Mouse (Mus musculus) spleen, postnatal 14 days (tissue): Measurements from ENCODE around the gene Zfp710.
"Not testable (repeated sequence)": the region's sequence is repeated elsewhere in the genome, so short reads cannot be mapped to it uniquely, and the experiment has no call there.

Experiments
- DNase-seq, 2 experiments: peaks; one replicate each; pipeline ENCODE4 v3.0.0; 2021 to 2022; ENCODE audit warnings: low spot score in 2 of 2

The Zfp710 gene

DNA sequence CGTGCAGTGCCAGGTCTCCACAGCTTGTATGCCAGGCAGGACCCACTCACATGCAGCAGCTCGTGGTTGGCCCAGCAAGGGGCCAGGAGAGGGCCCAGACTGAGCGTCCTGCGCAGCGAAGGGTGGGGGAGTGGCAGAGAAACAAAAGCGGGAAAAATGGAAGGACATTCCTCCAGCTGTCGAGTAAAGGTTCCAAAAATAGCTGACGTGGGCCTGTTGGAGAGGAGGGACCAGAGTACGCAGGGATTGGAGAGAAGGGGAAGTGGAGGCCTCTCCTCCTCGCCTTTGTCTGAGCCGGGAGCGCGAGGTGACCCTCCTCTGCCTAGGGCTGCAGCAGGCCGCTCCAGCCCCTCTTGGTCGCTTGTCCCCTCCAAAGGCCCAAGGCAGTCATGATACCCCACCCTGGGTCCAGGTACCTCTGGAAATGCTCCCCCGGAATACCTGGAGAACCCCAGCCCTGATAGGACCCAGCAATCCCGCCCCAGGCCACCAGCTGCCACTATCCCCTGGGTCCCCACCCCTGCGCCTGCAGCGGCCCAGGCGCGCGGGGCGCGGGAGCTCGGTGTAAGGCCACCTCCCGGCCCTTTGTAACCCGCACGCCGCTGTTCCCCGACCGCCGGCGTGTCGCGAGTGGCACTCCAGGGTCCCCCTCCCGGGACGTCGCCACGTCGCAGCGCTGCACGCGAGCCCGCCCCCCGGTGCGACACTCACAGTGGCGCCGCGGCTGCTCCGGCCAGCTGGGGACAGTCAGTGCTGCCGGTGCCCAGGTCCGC lies 90.0 kb downstream of the Zfp710 start:
- peak in 1 of 2 experiments; percentile 55 for DNase-seq

DNA sequence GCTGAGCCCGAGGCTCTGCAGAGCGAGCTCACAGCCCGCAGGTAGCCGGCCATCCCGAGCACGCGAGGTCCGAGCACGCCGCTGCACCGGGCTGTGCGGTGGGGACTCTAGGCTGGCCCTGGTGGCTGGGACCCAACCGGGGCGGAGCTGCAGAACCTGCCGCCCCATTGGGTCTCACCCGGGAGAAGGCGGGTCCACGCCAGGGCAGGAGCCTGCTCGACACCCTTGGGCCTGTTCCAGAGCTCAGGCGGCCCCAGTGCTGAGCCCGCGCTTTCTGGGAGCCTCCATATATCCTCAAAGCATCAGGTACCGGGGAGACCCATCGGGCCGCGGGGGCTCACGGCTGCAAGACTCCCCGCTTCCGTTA lies 90.6 kb downstream of the Zfp710 start, which contains the start of gene Idh2:
Gene Idh2, minus strand, starts transcription at position 169 of the 367 bp plus-strand sequence.
- peak; percentile 80 to 86 for DNase-seq

DNA sequence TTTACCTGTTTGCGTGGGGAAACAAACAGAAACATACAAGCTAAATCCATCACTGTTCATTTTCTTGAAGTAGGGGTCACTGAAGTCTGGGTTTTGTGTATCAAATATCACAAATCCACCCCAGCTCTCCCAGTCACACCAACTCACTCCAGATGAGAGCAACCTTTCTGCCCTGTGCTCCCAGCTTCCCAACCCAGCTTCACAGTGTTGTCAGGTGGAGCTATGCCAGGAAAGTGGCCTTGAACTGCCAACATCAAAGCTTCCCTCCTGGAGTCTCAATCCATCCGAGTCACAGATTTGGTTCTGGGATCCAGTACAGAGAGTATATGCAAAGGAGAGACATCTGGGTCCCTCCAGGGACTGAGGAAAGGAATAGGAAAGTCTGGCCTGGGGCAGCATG lies 91.5 kb downstream of the Zfp710 start:
- DNase-seq: no peak

DNA sequence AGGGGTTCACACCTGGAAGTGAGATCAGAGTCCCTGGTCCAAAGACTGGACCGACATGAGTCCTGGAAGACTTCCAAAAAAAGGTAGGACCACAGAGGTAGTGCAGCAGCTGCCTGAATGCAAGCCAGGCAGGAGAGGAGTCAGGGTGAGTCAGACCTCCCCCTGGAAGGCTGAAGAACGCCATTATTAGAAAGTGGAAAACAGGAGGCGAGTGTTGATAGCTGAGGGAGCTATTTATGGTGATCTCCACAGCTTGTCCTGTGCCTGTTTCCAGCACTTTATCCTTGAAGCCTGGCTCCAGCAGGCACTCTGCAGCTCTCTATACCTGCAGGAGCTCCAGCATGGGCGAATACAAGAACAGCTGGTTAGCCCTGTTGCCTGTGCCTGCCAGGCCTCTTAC lies 94.6 kb downstream of the Zfp710 start:
- DNase-seq: no peak

DNA sequence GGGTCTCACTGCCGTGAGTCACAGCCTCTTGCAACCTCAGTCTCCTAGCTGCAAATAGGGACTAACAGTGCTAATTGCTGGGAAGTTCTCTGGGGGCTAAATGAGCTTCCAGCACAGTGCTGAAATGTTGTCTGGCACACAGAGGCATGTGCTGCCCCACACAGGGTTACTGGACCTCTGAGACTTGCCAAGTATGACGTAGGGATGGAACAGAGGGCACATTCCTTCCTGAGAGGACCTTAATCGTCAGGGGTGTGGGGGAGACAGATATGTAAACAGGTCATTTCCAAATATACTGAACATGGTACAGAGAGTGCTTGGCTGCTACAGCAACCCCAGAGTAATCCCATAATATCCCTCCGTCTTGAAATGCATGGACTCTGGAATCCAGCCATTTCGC lies 96.5 kb downstream of the Zfp710 start:
- DNase-seq: no peak

DNA sequence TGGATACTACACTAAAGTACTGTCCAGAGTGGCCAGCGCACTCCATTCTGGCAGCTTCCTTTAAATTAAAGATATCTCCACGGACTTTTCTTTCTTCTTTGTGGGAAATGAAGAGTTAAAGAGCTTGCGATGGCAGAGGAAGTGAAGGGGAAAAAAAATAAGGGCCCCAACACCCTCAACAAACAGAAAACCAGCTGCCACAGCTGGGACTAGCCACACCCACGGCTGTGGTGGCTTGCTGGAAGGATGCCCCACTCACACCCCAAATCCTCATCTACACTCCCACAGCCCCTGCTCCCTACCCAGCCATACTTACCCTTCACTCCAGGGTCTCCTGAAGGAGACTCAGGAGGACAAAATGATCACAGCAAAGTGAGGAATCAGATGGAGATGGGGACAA lies 98.5 kb downstream of the Zfp710 start:
- no peak for DNase-seq

DNA sequence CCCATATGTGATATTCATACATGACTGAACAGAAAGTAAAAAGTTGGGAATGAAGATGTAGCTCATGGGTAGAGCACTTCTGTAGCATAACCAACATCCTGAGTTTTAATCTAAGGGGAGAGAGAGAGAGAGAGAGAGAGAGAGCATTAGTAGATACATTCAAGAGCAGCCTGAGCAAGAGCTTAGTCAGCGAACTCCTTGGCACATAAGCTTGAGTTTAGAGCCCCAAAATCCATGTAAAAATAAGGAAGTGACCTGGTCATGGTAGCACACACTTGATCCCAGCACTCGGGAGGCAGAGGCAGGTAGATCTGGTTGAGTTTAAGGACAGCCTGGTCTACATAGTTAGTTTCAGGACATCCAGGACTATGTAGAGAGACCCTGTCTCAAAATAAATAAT lies 99.1 kb downstream of the Zfp710 start:
- DNase-seq: no peak

DNA sequence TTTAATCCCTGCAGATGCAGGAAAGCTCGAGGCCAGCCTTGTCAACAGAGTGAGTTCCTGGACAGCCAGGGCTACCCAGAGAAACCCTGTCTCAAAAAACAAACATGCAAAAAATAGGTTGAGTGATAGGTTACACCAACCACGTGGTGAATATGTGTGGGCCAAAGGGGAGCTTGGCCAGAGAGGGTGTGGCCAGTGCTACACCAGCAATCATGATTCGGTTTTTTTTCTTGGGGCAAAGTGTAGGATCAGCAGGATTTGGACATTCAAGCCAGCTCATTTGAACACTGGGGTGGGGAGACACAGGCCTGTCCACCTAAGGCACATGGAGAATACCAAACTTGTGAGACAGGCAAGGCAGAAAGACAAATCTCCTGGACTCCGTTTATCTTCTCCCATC lies 104.7 kb downstream of the Zfp710 start:
- DNase-seq: no peak

DNA sequence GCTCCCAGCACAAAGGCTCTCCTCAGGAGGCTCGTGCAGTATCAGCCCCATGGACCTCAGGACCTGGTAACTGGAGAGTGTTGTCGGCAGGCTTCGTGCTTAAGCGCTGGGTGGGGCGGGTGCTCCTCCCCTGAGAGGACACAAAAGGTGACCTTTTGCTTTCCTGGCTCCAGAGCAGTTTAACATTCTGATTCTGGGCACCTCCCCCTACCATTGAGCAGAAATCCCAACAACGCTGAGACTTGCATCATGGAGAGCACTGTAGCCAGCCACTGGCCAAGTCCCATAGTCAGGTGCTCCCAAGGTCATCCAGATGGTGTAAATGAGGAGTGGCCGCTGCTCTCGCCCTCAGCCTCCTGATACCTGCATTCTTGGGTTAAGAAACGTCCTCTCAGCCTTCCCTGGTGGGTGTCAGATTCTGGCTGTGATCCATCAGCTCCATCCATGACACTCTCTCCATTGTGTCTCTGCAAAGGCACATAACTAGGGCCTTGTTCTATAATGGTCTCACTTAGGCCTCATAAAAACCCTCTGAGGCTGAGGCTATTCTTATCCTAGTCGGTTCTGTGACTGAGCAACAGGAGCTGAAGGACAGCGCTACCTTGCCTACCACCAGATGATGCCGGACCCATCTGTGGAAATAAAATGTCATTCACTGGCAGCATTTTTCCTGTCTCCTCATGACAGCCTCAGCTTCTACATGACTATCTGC lies 105.9 kb downstream of the Zfp710 start:
- DNase-seq: no peak

DNA sequence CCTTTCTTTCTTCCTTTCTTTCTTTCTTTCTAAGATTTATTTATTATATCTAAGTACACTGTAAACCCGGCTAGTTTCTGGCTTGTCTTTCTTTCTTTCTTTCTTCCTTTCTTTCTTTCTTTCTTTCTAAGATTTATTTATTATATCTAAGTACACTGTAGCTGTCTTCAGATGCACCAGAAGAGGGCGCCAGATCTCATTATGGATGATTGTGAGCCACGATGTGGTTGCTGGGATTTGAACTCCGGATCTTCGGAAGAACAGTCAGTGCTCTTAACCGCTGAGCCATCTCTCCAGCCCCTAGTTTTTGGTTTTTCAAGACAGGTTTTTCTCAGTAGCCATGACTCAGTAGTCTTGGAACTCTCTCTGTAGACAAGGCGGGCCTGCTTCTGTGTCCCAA lies 106.7 kb downstream of the Zfp710 start:
- not testable (repeated sequence) for DNase-seq

DNA sequence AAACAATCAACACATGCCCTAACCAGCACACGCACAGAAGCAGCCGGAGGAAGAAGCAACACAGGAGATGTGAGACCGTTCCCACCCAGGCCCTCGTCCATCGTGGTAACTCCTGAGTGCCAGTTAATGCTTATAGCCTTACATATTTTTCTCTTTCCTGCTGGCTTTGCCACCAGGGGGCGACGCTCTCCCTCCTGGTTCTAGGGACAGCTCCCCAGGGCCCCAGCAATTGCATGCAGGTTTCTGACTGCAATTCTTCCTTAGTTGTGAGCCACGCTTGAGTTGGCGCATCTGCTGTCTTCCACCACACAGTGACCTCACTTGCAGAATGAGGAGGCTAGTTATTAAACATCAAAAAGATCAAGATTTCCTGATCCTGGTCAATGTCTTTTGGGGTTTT lies 107.9 kb downstream of the Zfp710 start:
- DNase-seq: peak; percentile 50 to 69

DNA sequence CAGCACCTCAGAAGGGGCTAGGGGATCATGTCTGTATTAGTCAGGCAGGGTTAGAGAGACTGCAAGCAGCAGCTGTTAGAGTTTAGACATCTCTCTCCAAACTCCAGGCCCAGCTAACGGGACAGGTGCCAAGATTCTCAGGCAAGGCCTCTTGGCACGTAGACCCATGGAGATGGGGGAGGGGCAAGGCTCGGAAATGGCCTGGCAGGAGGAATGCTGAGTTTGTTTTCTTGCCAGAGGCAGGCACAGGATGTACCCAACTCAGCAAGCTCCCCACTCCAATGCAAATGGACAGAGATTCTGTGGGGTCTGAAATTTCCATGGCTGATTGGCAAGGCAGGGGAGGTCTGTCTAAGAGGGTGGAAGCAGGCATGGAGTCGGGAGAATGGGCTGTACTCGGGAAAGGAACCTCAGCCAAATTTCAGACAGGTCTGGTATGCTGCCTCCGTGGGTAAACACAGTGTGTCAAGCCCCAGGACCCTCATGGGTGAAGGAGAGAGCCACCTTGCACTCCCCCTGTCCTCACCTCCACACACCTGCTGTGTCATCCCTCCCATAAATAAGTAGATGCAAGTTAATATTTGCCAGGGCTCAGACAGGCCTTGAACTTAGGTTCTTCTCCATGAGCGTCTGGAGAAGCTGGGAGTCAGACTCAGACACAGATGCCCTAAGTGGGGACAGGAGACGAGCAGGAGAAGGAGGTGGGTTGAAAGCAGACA lies 110.0 kb downstream of the Zfp710 start:
- no peak for DNase-seq

DNA sequence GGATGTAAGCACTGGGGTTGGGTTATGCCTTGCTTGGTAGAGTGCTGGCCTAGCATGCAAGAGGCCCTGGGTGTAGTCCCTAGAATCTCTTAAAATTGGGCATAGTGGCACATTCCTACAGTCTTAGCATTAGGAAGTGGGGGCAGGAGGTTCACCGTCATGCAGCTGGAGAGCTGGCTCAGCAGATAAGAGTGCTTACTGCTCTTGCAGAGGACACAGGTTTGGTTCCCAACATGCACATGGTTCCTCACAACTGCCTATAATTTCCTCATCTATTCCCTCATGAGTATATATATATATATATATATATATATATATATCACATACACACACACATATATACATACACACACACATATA lies 110.5 kb downstream of the Zfp710 start:
- DNase-seq: no peak

DNA sequence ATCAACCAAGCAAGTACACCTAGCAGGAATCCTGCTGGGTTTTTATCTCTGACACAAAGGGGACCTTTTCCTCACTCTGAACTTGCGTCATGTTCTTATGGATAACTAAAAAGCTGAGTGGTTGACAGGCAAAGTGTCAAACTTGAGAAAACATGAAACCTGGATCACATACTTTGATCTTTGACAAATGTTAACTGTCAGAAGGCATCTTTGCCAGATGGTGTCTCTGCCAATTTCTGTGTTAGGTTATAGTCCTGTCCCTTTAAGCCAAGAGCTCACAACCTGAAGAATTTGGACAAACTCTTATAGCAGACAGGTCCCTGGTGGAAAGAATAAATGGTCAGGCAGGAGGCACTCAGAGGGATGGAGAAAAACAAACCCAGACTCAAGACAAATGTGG lies 113.8 kb downstream of the Zfp710 start:
- no peak for DNase-seq

DNA sequence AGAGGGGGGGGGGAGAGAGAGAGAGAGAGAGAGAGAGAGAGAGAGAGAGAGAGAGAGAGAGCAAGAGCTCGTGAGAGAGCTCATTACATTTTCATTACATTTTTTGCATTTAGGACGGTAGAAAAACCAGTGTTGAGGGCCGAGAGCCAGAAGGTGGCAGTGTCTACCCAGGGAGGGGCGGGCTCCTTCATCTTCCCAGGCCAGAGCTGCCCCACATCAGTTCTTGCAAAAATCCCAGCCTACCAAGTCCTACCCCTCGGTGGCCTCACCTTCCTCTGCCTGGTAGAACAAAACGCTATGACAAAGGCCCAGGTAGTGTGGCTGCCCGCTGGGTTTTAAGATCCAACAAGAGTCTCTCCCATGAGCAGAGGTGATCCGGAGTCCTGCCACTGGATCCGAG lies 116.2 kb downstream of the Zfp710 start:
- peak; percentile 68 to 77 for DNase-seq
